Mouse (Mus musculus) C2C12 (cell line): ENCODE data around the gene Dnajb4.

Experiments
- CEBPB ChIP-seq: IDR thresholded peaks from one replicate; pipeline ENCODE4 v1.6.1; 2011; ENCODE audit warnings: low read depth, mild to moderate bottlenecking, control low read depth, moderate library complexity
- CTCF ChIP-seq: IDR thresholded peaks from one replicate; pipeline ENCODE4 v1.5.1; 2011; ENCODE audit not compliant: control insufficient read depth, insufficient read depth, insufficient read length
- MAX ChIP-seq: IDR thresholded peaks from one replicate; pipeline ENCODE4 v1.6.1; 2011; ENCODE audit warnings: mild to moderate bottlenecking, control low read depth
- MYOD1 ChIP-seq: IDR thresholded peaks from one replicate; pipeline ENCODE4 v1.6.1; 2011; ENCODE audit warnings: low read depth; ENCODE audit not compliant: control insufficient read depth, insufficient read length
- USF1 ChIP-seq: IDR thresholded peaks from one replicate; pipeline ENCODE4 v1.6.1; 2011; ENCODE audit warnings: low read depth, mild to moderate bottlenecking, control low read depth, moderate library complexity

- TF ChIP-seq CTCF = no peak
- no peak for TF ChIP-seq CEBPB
- no peak for TF ChIP-seq USF1
- no peak for TF ChIP-seq MYOD1
- no peak for TF ChIP-seq MAX
These were observed 24.0 kb downstream of the Dnajb4 start for GRCm38 (mm10) chr3:152186106-152186505.
